In the genomic region with DNA sequence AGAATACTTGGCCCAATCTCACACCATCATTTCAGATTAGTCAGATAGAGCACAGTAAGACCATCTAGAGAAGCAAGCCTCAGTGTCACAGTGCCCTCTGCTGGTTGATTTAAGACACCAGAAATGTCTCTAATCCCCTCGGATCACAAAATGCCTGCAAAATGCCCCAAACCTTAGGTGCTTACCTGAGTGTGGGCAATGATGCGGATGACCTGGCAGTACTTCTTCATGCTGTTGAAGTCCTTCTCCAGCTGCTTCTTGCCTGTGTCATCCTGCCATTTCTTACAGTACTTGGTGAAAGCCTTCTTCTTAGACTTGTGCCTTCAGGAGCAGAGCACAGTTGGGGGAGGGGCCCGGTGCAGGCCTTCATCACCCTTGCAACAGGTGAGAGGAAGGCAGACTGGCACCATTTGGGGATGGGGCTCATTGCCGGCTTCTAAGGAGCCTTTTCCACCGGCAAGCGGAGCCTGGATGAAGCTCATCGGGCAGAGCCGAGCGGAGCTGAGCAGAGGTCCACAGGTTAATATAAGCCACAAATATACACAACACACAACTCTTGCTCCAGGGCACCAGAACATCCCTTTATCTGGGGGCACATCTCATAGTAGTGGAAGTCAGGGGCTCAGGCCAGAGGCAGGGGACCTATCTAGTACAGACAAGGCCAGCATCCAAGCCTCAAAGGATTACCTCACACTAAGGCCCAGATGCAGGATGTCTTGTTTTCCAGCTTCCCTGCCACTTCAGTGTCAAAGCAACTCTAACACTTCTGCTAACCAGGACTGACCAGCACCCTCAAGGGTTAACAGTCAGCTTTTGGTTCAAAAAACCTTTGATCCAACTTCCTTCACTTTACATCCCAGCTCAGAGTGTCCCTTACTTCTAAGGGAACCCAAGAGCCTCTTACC, we compare ENCODE assay signal across 1 mouse cellular context.
A peak's percentile ranks its signal among the peaks of the same experiment; 100 is the strongest.
TF ChIP-seq lines count a peak whose summit lies in the region.

No protein-coding gene starts in this region.

TF ChIP-seq in MEL, 35 proteins besides CTCF, POLR2A, EP300 and RAD21 (continued from another document):
- TF ChIP-seq MYC (IDR thresholded peaks at IDR 0.05; ENCODE audit: low read depth, low read length) = peak; percentile 40; the same call in 1 of the 2 replicates
- peak; percentile 57; the same call in 1 of the 2 replicates for TF ChIP-seq SIN3A (IDR thresholded peaks at IDR 0.05; ENCODE audit: low read length)
- TF ChIP-seq JUND (IDR thresholded peaks at IDR 0.05; ENCODE audit: low read depth, low read length) = no peak
- 0 out of 2 replicates have a peak, but pooled peaks have one; percentile 5 for TF ChIP-seq POLR2AphosphoS2 (IDR thresholded peaks at IDR 0.05; ENCODE audit: low read length)
- TF ChIP-seq MAFK (IDR thresholded peaks at IDR 0.05; ENCODE audit: borderline replicate concordance, low read depth, low read length) = no peak
- TF ChIP-seq ELF1 (IDR thresholded peaks at IDR 0.05; ENCODE audit: low read depth, low read length) = no peak
- TF ChIP-seq MAX (IDR thresholded peaks at IDR 0.05; ENCODE audit: low read length) = no peak
- no peak for TF ChIP-seq USF2 (IDR thresholded peaks at IDR 0.05; ENCODE audit: borderline replicate concordance in 1 of 2, insufficient read depth in 1 of 2, low read depth in 1 of 2, low read length in 2 of 2)
- no peak for TF ChIP-seq CHD2 (IDR thresholded peaks at IDR 0.05; ENCODE audit: low read length)
- TF ChIP-seq HCFC1 (IDR thresholded peaks at IDR 0.05; ENCODE audit: low read depth, low read length) = no peak
- no peak for TF ChIP-seq MAZ (IDR thresholded peaks at IDR 0.05; ENCODE audit: low read depth, low read length)
- no peak for TF ChIP-seq TCF12 (IDR thresholded peaks at IDR 0.05; ENCODE audit: low read depth, low read length)
